Comparison of ENCODE assay signal across 8 mouse cellular contexts in genomic region chr17:35115046-35116019, GRCm38 (mm10). TPM values are rescaled to one million over a fixed set of nuclear protein-coding genes. Genes with fewer than 3 reads are reported as not detected.
A peak's percentile ranks its signal among the peaks of the same experiment; 100 is the strongest.
DNase-seq lines count a peak whose midpoint lies in the region; ATAC-seq and TF ChIP-seq lines count a peak whose summit lies in the region.

TSS of gene Ly6g5b (minus strand) at chr17:35115428.

- no peaks in the 10 kb centered on the region for H3K9me3 ChIP-seq in lung, embryonic 14.5 days (ENCODE audit: low read depth, low read length)
- no peaks in the 10 kb centered on the region for H3K9me3 ChIP-seq in liver, embryonic 11.5 days (ENCODE audit: control insufficient read depth, low read length)

- ATAC-seq in lung, embryonic 14.5 days (ENCODE audit: insufficient read depth) = no peak
- peak; percentile 34; the same call in 1 of the 2 replicates for ATAC-seq in liver, embryonic 11.5 days (replicated peaks; ENCODE audit: low FRiP score)

- H3K27ac ChIP-seq in lung, embryonic 14.5 days (ENCODE audit: low read depth) = no peak within 1 kb of the TSS
- no peak within 1 kb of the TSS for H3K27ac ChIP-seq in liver, embryonic 11.5 days (ENCODE audit: low read depth, low read length)
- no peak within 1 kb of the TSS for H3K27ac ChIP-seq in thymus, adult 2 months (ENCODE audit: control insufficient read depth, insufficient read depth, low read length)

- TF ChIP-seq POLR2A in thymus, adult 2 months (IDR thresholded peaks at IDR 0.05; ENCODE audit: control insufficient read depth, extremely low read depth, insufficient read depth, low read length, poor library complexity) = no peak

- no peaks in the 10 kb centered on the region for H3K27me3 ChIP-seq in lung, embryonic 14.5 days (ENCODE audit: insufficient read depth, low read length)
- no peaks in the 10 kb centered on the region for H3K27me3 ChIP-seq in liver, embryonic 11.5 days (replicated peaks; ENCODE audit: control insufficient read depth, insufficient read depth, low read length)
- H3K27me3 ChIP-seq in thymus, adult 2 months (ENCODE audit: control insufficient read depth, insufficient read depth, low read length) = no peaks in the 10 kb centered on the region

- peak; percentile 58 for TF ChIP-seq CTCF in lung, embryonic 14.5 days (IDR thresholded peaks at IDR 0.05; ENCODE audit: low read depth)
- TF ChIP-seq CTCF in thymus, adult 2 months (IDR thresholded peaks at IDR 0.05; ENCODE audit: borderline replicate concordance, control insufficient read depth, extremely low read depth, insufficient read depth, low read length, poor library complexity) = peak; percentile 67; the same call in 1 of the 2 replicates

- H3K9ac ChIP-seq in lung, embryonic 14.5 days = no peak within 1 kb of the TSS
- no peak within 1 kb of the TSS for H3K9ac ChIP-seq in liver, embryonic 11.5 days (ENCODE audit: low read depth, low read length)

- H3K36me3 ChIP-seq in lung, embryonic 14.5 days (ENCODE audit: insufficient read depth) = peaks cover 52% of the 10 kb centered on the region
- peaks cover 21% of the 10 kb centered on the region for H3K36me3 ChIP-seq in liver, embryonic 11.5 days (ENCODE audit: control insufficient read depth, insufficient read depth, low read length)
- H3K36me3 ChIP-seq in thymus, adult 2 months (ENCODE audit: control insufficient read depth, insufficient read depth, low read length) = peaks cover 30% of the 10 kb centered on the region

- no peak within 1 kb of the TSS for H3K4me2 ChIP-seq in lung, embryonic 14.5 days
- no peak within 1 kb of the TSS for H3K4me2 ChIP-seq in liver, embryonic 11.5 days

- WGBS in lung, embryonic 14.5 days = 84% methylated on average over 8 of the region's 8 CpGs
- WGBS in liver, embryonic 11.5 days = 79% methylated on average over 8 of the region's 8 CpGs
- WGBS in thymus, adult 2 months = 70% methylated on average over 8 of the region's 8 CpGs

- peak; percentile 29 for DNase-seq in cerebellum, adult 11 months
- DNase-seq in cerebellum, postnatal 4 days (ENCODE audit: low spot score in 2 of 2) = no peak
- DNase-seq in lung, embryonic 14.5 days = peak; percentile 53
- DNase-seq in lung, postnatal 25 days (ENCODE audit: low spot score) = no peak
- DNase-seq in liver, embryonic 11.5 days (ENCODE audit: low spot score) = no peak
- peak; percentile 63 for DNase-seq in thymus, adult 2 months
- no peak for DNase-seq in ovary, adult 18-20 months (ENCODE audit: low spot score)
- DNase-seq in urinary bladder, postnatal 10 days (ENCODE audit: low spot score) = no peak

- no peak within 1 kb of the TSS for H3K4me3 ChIP-seq in lung, embryonic 14.5 days (ENCODE audit: low read depth, low read length)
- no peak within 1 kb of the TSS for H3K4me3 ChIP-seq in liver, embryonic 11.5 days (ENCODE audit: low read depth, low read length)
- no peak within 1 kb of the TSS for H3K4me3 ChIP-seq in thymus, adult 2 months (ENCODE audit: control insufficient read depth, insufficient read depth, low read length)

- H3K4me1 ChIP-seq in lung, embryonic 14.5 days (ENCODE audit: insufficient read depth) = 0 out of 2 replicates have a peak, but pooled peaks cover 3% of the 10 kb centered on the region
- H3K4me1 ChIP-seq in liver, embryonic 11.5 days (replicated peaks; ENCODE audit: control insufficient read depth, insufficient read depth, low read length) = peaks cover 5% of the 10 kb centered on the region; the same call in 1 of the 2 replicates
- peaks cover 24% of the 10 kb centered on the region for H3K4me1 ChIP-seq in thymus, adult 2 months (replicated peaks; ENCODE audit: control insufficient read depth, insufficient read depth, low read length)

RNA-seq across cellular contexts. Expression of gene Ly6g5b, which starts in this region (rescaled TPM):
- 1.1 TPM in 2 replicates for polyA plus RNA-seq in lung, embryonic 14.5 days (2014; fragmentation: Nextera tagmentation; extraction: Ambion mirVana)
- polyA plus RNA-seq in liver, embryonic 11.5 days (2014; fragmentation: Nextera tagmentation; extraction: Ambion mirVana) = 0.69 and 0.89 TPM in 2 replicates
- polyA plus RNA-seq in thymus, adult 2 months (2012; rRNA removed) = 5.9 and 8.3 TPM in 2 replicates

Comparison
In these comparisons a context has a peak if more than half of its experiments do, and no peak if none do; other contexts are left out.
1. DNase-seq: peak in cerebellum, adult 11 months (single experiment), lung, embryonic 14.5 days (single experiment) and thymus, adult 2 months (single experiment); none in cerebellum, postnatal 4 days (0 of 2), lung, postnatal 25 days (single experiment), liver, embryonic 11.5 days (single experiment), ovary, adult 18-20 months (single experiment) and urinary bladder, postnatal 10 days (single experiment).
2. Peak in ATAC-seq in liver, embryonic 11.5 days; RNA of the gene not detected or under 1 TPM.